Mouse (Mus musculus): Measurements from ENCODE around the gene Chp2. TPM values are rescaled to one million over a fixed set of nuclear protein-coding genes. Genes with fewer than 3 reads are reported as not detected.
A peak's percentile ranks its signal among the peaks of the same experiment; 100 is the strongest.

Chp2 gene
- total RNA-seq (2021): 1 to 10 TPM; 3.3 to 4.0 TPM

DNA sequence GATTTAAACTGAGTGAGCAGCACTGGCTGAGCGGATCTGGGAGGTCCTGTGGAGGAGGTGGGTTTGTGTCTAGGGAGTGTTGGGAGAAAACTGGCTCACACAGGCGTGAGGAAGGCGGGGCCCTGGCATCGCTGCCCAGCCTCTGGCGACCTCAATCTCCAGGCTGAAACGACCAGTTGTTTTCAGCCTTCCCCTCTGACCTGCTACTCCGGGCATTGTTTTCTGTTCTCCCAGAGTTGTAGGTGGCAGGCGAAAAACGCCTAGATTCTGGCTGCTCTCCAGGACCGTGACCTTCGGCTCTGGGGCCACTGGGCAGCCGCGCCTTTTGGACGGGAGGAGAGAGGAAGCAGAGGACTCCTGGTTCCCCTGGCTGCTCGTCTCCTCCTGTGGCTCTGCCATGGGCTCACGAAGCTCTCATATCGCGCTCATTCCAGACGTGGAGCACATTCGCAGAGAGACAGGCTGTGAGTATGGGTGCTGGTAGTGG lies at the start of gene Chp2:
Gene Chp2 (plus strand): TSS at position 182 of the 487 bp plus-strand sequence.
- intact Hi-C loops (cut with DNase I): no loop called here
- no peak for DNase-seq (ENCODE audit: low spot score in 2 of 2)

DNA sequence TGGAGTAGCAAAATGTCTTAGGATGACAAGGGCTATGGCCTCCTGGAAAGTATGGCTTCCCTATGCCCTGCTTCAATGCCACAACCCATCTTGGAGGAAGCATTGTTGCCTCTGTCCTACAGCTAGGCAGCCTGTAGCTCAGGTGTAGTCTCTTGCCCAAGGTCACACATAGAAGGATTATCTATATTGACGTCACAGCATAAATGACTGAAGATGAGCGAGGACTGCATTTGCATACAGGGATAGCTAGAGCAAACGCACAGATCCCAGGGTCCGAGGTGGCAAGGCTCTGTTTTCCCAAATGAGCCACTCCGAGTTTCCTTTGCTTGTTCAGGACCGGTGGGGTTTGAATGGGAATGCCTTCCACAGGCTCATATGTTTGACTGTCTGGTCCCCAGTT lies 48.6 kb upstream of the Chp2 start:
- no peak for DNase-seq (ENCODE audit: low spot score in 2 of 2)
- intact Hi-C loops (cut with DNase I): no loop called here

DNA sequence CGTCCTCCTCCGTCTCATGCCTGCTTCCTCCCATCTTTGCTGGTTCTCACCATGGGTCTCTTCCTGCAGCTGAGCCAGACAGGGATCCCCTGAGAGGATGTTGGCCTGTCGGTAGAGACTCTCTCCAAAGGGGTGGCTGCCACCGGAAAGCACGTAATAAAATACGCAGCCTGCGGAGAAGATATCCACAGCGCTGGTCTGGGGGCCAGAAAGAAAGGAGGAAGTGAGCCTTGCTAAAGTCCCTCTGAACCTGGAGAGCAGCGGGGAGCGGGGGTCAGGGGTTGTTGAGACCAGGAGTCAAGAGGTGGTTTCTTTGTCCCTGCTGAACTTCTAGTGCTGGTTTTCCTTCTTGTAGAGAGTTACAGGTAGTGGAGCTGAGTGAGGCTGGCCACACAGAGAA lies 47.7 kb upstream of the Chp2 start:
- intact Hi-C loops (cut with DNase I): no loop called here
- no peak for DNase-seq (ENCODE audit: low spot score in 2 of 2)

DNA sequence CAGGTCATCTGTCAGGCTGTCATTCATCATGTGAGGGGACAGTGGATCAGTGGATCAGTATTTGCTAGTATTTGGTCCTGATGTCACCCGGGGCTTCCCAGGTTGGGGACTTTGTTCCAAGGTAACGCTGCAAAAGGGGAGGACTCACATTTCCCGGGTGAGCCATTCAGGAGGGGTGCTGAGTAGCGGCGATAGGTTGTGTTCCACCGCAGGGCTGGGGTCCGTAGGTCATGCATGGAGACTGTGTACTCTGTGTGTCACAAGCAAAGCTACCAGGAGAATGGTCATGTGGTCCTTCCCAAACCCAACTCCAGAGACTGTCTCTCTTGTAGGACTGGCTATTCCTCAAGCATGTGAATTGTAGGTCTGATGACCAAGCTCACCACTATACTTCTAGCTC lies 38.6 kb upstream of the Chp2 start:
- intact Hi-C loops (cut with DNase I): no loop called here
- no peak for DNase-seq (ENCODE audit: low spot score in 2 of 2)

DNA sequence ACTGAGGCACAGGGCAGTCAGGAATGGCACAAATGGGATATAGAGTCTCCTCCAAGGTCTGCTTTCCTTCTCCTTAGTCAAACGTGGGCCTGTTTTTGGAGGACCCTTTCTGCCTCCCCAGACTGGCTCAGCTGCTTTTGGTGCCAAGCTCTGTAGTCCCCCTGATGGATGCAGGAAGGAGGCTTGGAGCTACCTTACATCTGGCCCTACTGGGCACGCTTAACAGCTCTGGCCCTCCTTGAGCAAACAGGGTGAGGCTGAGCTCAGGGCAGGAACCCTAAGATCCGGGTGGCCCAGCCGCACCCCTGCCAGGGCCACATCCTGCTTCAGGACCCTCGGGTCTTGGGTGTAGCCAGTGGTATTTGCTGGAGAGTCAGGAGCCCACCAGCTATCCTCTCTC lies 34.7 kb upstream of the Chp2 start:
- DNase-seq (ENCODE audit: low spot score in 2 of 2): no peak
- intact Hi-C loops (cut with DNase I): no loop called here

DNA sequence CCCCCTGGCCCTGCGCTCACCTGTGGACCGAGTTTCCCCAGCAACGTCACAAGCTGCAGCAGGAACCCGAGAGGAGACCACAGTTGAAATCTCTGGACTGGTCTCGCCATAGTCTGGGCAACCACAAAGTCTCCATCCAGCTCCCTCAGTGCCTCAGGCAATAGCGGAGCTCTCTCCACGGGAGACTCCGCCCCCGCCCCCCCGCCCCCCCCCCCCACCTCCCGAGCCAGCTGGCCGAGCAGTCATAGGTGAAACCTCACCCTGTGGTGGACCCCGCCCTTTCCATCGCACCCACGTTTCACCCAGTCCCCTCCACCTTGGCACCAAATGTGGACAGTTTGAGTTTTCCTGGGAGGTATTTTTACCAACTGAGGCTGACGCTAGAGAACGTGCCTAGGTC lies 33.3 kb upstream of the Chp2 start, which contains the start of gene Ern2:
Gene Ern2 (minus strand): TSS at position 165 of the 400 bp plus-strand sequence.
- intact Hi-C loops (cut with DNase I): no loop called here
- no peak for DNase-seq (ENCODE audit: low spot score in 2 of 2)

DNA sequence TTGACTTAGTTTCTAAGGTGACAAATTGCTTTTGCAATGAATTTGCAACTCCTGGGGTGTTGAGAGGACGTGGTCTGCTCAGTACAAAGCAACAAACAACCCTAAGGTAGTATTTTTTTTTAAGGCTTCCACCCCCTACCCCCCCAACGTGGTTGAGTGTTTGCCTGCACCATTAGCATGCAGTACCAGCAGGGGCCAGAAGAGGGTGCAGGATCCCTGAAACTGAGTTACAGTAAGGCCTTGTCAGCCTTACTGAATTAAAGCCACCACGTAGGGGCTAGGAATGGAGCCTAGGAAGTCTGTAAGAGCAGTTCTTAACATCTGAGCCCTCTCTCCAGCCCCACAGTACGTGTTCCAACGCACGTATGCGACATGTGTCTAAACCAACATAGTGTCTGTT lies 29.8 kb upstream of the Chp2 start:
- no peak for DNase-seq (ENCODE audit: low spot score in 2 of 2)
- intact Hi-C loops (cut with DNase I): no loop called here

DNA sequence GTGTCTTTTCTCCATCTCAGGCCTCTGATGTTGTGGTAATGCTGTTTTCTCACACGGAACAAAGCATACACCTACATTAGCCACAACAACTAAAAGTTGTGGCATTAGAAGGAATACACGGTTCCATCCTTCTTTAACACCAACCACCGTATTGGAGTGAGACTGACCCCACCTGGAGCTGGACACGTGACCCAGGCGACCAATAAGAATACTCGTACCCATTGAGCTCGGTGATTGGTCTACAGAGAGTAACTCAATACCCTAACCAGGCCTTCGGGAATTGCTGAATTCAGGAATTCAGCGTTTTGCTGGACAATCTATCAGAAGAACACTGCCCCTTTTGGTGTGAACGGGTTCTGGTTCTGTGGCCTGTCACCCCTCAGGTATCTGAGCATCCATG lies 28.2 kb upstream of the Chp2 start:
- no peak for DNase-seq (ENCODE audit: low spot score in 2 of 2)
- intact Hi-C loops (cut with DNase I): no loop called here

DNA sequence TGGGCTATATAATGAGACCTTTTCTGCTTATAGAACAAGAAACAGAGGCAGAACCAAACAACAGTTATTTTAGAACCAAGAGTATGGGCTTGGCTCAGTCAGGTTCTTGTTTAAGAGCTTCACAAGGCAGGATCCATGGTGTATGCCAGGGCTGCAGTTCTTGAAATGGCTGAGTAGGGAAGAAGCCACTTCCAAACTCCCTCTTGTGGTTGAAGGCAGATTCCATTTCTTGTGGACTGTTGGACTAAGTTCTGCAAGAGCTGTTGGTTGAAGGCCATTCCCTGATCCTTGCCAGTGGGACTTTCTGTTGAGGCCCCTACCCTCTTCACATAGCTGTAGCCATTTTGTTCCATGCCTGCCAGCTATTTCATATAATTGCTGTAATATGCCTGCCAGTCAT lies 25.4 kb upstream of the Chp2 start:
- DNase-seq (ENCODE audit: low spot score in 2 of 2): no peak
- intact Hi-C loops (cut with DNase I): no loop called here

DNA sequence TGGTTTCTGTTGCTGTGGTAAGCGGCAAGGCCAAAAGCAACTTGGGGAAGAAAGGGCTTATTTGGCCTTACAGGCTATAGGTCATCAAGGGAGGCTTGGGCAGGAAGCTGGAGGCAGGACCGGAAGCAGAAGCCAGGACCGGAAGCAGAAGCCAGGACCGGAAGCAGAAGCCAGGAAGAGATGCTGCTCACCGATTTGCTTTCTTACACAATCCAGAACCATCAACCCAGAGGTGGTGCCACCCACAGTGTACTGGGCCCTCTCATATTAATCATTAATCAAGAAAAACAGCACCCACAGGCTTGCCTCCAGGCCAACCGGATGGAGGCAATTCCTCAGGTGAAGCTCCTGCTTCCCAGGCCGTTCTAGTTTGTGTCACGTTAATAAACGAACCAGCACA lies 22.5 kb upstream of the Chp2 start:
- DNase-seq (ENCODE audit: low spot score in 2 of 2): no peak
- intact Hi-C loops (cut with DNase I): no loop called here

DNA sequence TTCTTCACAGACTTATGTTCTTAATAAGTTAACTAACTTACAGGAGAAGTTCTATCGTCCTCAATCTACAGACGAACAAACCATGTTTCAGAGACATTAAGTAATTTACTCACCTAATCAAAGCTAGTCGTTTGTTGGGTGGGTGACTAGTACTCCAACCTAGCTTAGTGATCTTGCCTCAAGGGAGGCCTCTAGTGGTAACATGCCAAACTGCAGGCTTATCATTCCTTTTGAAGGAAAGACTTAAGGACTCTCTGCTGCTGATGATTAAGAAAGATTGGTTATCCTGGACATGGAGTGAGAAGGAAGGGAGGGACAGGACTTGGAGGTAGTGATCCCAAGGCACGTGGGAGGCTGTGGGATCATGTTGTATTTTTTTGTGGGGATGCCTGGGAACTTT lies 22.0 kb upstream of the Chp2 start:
- DNase-seq (ENCODE audit: low spot score in 2 of 2): peak; percentile 36 to 64
- intact Hi-C loops (cut with DNase I): no loop called here

DNA sequence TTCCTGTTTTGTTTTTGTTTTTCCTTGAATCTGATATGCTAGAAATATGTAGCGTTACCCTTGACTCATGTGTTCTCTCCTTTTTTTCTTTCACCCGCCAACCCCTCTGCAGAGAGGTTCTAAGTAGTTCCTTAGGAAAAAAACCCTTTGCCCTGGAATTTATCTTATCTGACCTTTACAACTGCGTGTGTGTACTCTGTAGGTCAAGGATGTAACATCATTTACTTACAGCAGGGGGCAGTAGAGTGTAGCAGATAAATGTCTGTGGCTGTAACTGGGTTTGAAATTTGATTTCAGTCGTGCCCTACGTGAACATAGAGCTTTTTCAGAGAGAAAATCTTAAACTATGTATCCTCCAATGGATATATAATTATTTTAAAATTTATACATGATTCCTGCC lies 20.0 kb upstream of the Chp2 start:
- intact Hi-C loops (cut with DNase I): loop anchor here (2.0 kb wide), 2 partner anchors 44 to 260 kb away; no protein-coding TSS in a partner anchor
- DNase-seq (ENCODE audit: low spot score in 2 of 2): peak; percentile 40 to 55

DNA sequence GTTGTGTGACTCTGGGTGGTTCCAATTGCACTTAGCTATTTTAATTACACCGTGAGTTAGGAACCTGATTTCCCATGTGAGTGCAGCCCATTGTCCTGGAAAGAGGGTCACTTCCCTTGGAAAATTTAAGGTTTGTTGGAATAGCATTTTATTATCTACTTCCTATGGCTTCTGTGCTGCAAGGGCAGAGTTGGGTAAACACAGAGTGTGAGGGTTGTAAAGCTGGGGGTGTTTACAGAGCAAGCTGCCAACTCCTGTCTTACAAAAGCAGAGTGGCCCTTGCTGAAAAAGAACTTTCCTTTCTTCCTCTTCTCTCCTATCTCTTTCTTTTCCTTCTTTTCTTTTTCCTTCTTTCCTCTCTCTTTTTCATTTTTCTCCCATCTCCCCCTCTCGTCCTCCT lies 15.4 kb upstream of the Chp2 start:
- intact Hi-C loops (cut with DNase I): no loop called here
- no peak for DNase-seq (ENCODE audit: low spot score in 2 of 2)

DNA sequence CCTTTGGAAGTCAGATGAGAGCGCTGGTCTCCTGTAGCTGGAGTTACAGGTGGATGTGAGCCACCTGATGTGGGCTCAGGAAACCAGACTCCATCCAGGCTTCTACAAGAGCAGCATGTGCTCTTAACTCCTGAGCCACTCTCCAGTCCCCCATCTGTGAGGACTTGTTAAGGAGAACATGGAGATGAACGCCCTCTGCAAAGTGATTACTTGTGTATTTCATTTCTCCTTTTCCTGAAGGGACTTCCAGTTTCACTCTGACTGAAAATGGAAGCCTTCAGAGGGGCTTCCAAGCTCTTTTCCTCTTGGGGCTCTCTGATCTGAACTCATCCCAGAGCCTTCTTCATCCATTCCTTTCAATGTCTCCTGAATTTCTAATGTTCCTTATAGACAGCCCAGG lies 13.2 kb upstream of the Chp2 start:
- intact Hi-C loops (cut with DNase I): no loop called here
- DNase-seq (ENCODE audit: low spot score in 2 of 2): no peak

DNA sequence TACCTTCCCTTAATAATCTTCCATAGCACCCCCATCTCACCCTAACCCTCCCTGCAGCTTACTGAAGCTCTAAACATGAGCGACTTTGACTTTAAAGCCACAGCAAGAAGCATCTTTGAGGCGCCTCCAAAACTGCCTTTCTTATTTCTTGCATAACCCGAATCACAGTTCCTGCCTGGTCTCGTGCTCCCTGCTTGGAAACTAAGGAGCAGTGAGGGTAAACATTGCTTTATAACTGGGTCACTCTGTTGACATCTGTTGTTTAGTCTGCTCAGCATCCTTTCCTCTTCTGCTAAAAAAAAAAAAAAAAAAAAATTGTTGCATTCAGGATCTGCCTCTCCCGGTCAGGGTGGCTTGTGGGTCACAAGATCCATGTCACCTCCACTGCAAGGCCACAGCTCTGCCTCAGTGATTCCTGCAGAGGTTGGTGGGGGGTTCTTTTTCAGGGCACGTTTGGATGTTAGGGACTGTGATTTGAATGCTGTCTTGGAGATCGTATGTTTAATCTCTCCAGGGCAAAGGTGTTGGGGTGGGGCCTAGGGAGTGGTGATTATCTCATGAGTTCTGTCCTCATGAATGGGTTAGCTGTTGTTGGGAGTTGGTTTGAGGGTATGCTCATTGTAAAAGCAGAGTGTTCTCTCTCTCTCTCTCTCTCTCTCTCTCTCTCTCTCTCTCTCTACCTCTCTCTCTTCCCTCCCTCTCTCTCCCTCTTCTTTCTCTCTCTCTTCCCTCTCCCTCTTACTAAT lies 10.8 kb upstream of the Chp2 start:
- intact Hi-C loops (cut with DNase I): no loop called here

DNA sequence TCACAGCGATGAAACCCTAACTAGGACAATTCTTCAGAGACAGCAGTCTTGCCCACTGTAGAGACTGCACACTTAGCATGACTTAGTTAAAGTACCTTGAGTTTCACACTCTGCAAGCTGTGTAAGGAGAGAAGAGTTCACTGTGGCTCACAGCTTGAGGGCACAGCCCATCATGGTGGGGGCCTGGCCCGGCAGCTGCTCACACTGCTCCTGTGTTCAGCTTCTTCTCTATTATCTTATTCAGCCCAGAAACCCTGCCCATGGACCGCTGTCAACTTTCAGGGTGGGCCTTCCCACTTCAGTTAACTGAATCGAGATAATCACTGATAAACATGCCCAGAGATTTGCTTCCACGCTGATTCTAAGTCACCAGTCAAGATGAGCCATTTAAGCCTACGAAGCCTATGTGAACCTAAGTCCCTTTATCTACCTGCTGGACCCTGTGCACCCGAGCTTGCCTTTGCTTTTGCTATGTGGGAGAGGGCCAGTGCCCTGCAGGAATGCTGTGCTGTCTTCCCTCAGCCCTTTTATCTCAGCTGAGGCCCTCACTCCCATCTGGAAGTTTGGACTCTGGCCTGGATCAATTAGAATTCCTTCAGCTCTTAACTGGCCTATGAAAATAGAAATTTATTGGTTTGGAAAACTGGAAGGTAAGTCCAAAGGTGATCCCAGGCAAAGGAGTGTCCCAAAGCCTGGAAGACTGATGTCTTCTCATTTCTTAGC lies 6.9 kb downstream of the Chp2 start:
- DNase-seq (ENCODE audit: low spot score in 2 of 2): no peak
- intact Hi-C loops (cut with DNase I): no loop called here

More for the DNA sequence above, 10.8 kb upstream of the Chp2 start:
- DNase-seq (ENCODE audit: low spot score in 2 of 2): no peak

DNA sequence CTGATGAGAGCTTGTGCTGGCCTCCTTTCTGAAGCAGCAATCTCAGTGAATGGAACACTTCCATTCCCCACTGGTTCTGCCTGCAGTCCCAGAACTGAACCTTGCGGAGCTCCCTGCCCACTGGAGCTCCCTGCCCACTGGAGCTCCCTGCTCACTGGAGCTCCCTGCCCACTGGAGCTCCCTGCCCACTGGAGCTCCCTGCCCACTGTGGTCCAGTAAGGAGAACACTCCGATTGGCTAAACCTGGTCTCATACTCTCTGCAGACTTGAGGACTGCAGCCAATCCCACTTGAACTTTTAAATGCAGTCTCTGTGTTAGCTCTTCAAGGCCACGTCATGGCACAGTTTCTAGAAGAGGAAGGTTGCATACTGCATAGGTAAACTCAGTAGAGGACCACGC lies 7.4 kb downstream of the Chp2 start:
- intact Hi-C loops (cut with DNase I): no loop called here

DNA sequence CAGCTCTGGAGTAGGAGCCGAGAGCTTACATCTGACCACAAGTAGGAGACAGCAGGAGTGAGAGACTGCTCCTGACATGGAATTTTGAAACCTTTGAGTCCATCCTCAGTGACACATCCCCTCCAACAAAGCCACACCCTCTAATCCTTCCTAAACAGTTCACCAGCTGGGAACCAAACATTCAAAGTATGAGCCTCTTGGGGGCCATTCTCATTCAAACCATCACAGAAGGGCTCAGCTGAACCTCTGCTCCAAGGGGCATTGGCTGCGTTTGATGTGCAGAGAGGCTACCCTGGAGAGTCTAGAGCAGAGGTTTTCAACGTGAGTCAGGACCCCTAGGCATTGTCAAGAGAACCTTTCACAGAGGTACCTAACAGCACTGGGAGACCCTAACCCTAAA lies 10.0 kb downstream of the Chp2 start:
- intact Hi-C loops (cut with DNase I): no loop called here
- no peak for DNase-seq (ENCODE audit: low spot score in 2 of 2)

More for the DNA sequence above, 7.4 kb downstream of the Chp2 start:
- no peak for DNase-seq (ENCODE audit: low spot score in 2 of 2)

DNA sequence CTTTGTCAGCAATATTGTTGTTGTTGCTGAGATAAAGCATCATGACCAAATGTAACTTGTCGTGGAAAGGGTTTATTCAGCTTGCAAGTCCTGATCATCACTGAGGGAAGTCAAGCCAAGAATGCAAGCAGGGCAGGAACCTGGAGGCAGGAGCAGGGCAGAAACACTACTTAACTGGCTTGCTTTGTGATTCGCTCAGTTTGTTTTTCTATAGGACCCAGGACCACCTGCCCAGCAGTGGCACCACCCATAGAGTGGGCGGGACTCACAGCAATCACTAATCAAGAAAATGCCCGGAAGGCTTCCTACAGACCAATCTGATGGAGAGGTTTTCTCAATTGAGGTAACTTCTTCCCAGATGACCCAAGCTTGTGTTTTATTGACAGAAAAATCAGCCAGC lies 10.6 kb downstream of the Chp2 start:
- DNase-seq (ENCODE audit: low spot score in 2 of 2): no peak
- intact Hi-C loops (cut with DNase I): no loop called here

DNA sequence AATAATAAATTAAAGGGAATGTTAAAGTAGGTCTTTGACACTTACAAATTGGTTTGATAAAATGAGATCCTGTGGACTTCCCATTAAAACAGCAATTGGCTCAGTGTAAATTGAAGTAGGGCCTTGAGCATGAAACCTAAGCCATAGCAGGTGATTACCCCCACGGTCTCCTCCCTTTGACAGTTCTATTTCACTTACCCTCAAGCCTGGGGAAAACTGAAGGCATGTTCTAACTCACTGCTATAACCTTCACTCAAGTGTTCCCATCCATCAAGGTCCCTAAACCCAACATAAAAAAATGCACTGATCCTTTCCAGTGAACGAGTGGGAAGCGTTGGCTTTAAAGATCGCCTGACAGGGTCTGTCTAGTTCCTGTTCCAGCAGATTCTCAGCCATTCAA lies 11.6 kb downstream of the Chp2 start:
- no peak for DNase-seq (ENCODE audit: low spot score in 2 of 2)
- intact Hi-C loops (cut with DNase I): no loop called here

DNA sequence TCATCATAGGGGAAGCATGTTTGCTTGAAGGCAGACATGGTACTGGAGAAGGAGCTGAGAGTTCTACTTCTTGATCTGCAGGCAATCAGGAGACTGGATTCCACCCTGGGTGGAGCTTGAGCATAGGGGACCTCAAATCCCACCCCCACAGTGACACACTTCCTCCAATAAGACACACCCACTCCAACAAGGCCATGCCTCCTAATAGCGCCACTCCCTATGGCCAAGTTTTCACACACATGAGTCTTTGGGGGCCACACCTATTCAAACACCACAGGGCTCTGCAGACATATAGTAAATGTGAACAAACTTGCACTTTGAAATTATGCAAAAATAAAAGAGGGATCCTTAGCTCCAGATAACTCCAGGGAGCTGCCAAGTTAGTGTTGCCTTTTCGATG lies 19.6 kb downstream of the Chp2 start:
- DNase-seq (ENCODE audit: low spot score in 2 of 2): no peak
- intact Hi-C loops (cut with DNase I): no loop called here
